Mouse (Mus musculus) hematopoietic stem cell, adult 5-6 weeks (primary cell): ENCODE data around the gene Gpx4. TPM values are rescaled to one million over a fixed set of nuclear protein-coding genes. Genes with fewer than 3 reads are reported as not detected.

Experiments
- ATAC-seq, 2 experiments: fragments of 125-278 bp in 1 of 2; replicated peaks in 1 of 2; 2 replicates each; pipeline ENCODE4 v1.8.0; 2016 to 2017; ENCODE audit warnings: inconsistent platforms in 2 of 2, mild to moderate bottlenecking in 2 of 2, moderate number of reproducible peaks in 2 of 2, low read depth in 1 of 2, moderate TSS enrichment in 1 of 2; ENCODE audit not compliant: low FRiP score in 2 of 2, poor library complexity in 2 of 2, severe bottlenecking in 2 of 2, insufficient read depth in 1 of 2, low TSS enrichment in 1 of 2
- total RNA-seq: library from RNA; stranded (forward); fragments of 172-1452, 232-1000 nt; gene quantifications from 2 replicates; pipeline ENCODE4 v1.2.3, GENCODE M21; 2017

The Gpx4 gene
- total RNA-seq, 1 experiment from 2014 or later: 306 TPM

DNA sequence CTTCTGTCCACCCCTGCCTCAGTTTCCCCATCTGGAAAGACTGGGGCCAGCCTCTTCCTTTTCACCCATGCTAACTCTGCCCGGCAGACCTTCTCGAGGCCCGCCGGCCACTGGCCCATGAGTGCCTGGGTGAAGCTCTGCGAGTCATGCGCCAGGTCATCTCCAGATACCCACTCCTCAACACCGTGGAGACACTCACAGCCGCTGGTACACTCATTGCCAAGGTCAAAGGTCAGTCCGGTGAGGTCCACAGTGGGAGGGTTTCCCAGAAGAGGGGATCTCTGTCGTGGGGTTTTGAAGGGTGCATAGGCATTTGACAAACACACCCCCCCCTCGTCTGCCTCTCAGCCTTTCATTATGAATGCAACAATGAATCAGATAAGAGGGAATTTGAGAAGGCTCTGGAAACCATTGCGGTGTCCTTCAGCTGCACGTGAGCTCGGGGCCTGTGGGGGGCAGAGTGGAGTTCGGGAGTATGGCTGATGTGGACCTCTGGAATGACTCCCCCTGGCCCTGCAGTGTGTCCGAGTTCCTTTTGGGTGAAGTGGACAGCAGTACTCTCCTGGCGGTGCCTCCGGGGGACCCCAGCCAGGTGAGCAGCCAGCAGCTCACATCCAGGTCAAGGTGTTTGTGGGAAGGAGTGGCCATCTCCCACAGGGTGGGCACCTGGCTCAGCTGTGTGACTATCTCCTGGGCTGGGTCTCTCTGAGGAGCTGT is 26.2 kb upstream of the Gpx4 start:
- ATAC-seq: no peak

- no peak for ATAC-seq
These were observed 25.7 kb upstream of the Gpx4 start for GRCm38 (mm10) chr10:80021320-80021641.

DNA sequence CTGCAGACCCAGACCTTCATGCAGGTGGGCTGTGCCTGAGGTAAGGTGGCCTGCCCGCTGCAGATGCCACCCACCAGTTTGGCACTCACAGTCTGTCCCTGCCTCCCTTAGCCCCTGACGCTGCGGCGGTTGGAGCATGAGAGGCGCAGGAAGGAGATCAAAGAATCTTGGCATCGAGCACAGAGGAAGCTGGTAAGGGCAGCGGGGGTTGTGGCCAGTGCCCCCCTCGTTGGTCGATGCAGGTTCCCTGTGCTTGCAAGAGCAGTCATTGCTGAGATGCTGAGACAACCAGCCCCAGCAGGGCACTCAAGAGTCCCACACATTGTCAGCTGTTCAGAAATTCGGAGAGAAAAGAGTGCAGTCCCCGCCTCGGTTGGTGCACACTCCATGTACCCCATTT is 24.8 kb upstream of the Gpx4 start:
- peak; percentile 33 to 55 for ATAC-seq

DNA sequence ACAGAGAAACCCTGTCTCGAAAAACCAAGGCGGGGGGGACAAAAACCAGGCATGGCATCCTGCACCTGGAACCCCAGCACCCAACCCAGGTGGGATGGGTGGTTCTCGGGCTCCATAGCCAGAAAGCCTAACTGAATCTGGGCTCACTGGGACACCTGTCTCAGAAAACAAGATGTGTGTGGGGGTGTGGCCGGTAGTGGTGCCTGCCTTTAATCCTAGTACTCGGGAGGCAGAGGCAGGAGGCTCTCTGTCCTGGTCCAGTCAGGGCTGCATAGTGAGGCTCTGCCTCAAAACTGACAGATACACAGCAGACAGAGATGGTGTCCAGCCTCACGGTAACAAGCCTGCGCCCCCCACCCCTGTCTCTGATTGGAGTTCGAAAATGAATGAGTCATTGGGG is 24.2 kb upstream of the Gpx4 start:
- no peak for ATAC-seq

DNA sequence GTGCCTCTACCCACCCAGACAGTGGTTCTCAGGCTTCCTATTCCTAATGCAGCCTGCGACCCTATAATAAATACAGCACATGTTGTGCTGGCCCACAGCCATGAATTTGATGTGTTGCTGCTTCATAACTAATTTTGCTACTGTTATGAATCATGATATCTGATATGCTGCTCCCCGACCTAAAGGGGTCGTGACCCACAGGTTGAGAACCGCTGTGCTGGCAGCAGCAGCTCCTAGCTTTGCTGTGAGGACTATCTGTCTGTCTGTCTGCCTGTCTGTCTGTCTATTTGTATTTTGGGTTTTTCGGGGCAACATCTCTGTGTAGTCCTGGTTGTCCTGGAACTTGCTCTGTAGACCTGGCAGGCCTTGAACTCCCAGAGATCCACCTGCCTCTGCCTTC is 23.2 kb upstream of the Gpx4 start:
- ATAC-seq: no peak

DNA sequence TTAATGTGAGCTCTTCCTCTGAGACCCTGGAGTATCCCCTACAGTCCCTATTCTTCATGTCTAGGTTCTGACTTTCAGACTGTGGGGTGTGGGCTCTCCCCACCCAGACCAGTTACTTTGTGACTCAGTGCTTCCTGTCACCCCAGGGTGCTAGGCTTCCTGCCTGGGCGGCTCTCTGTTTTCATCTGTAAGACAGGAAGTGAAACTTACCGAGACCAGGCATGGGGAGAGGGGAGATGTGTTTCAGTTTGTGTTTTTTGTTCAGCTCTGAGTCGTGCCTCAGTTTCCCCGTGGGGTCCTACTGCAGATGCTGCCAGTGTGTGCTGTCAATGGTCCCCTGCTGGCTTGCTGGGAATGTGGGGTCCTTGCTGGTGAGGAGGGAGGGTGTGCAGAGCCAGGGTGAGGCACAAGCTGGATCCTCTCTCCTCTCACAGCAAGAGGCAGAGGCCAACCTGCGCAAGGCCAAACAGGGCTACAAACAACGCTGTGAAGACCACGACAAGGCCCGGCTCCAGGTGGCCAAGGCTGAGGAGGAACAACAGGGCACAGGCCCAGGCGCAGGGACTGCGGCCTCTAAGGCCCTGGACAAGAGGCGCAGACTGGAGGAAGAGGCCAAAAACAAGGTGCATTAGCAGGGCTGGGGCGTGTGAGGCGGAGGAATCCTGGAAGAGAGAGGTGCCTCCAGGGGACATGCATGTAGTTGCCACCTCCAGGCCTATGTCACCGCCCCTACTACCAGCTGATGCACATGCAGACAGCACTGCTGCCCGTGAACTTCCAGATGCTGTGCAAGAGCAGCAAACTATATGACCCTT is 22.5 kb upstream of the Gpx4 start:
- peak in 1 of 2 experiments; percentile 26; a peak in 1 of 4 replicates for ATAC-seq

GRCm38 (mm10) chr10:80025044-80025347 is 22.0 kb upstream of the Gpx4 start:
- no peak for ATAC-seq

- no peak for ATAC-seq
These were observed 21.5 kb upstream of the Gpx4 start for GRCm38 (mm10) chr10:80025463-80025862.

DNA sequence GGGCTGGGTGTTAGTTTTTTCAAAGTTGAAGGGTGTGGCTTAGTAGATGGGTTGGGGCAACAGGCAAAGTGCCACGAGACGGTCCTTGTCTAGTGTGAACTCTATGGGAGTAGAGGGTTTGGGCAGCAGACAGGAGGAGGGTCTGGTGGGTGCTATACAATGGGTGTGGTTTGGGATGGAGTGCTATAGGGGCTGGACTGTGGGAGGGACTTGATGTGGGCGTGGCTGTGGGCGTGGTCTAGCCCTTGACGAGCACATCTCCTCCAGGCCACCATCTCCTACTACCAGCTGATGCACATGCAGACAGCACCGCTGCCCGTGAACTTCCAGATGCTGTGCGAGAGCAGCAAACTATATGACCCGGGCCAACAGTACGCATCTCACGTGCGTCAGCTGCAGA is 21.1 kb upstream of the Gpx4 start:
- no peak for ATAC-seq

DNA sequence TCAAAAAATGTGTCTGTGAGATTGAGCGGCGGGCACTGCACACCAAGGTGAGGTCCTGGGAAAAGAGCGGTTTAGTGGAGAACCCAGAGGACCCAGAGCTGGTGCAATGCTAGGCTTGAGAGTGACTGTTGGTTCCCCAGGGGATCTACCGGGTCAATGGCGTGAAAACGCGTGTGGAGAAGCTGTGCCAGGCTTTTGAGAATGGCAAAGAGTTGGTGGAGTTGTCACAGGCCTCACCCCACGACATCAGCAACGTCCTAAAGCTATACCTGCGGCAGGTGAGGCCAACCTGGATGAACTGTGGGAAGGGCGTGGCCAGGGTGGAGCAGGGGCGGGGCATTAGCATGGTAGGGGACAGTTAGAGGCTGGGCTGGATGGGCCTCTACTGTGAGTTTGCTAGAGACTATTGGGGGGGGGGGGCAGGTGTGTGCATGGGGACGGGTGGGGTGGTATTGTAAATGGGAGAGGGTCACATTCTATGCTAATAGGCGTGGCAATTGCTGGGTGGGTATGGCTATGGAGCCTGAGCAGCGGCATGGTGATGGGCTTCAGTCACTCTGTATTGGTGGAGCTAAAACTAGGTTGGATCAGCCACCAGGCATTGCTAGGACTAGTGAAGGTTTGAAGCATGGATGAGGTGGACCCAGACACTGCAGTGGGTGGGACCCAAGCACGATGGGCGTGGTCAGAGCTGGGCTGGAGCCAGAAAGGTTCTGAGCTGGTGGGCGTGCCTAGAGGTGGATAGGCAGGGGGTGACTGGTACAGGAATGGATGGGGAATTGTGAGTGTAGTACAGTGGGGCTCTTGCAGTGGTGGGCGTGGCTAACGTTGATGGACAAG is 19.1 kb upstream of the Gpx4 start:
- no peak for ATAC-seq

DNA sequence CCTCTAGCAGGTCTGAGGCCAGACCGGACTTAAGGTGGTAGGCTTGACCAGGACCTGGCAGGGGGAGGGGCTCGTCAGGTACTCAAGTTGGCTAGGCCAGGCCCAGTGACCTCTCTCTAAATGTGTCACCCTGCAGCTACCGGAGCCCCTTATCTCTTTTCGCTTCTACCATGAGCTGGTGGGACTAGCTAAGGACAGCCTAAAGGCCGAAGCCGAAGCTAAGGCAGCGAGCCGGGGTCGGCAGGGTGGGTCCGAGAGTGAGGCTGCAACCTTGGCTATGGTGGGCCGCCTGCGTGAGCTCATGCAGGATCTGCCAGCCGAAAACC is 18.5 kb upstream of the Gpx4 start:
- ATAC-seq: no peak

- ATAC-seq: 0 out of 4 replicates have a peak, but pooled peaks of 1 of the 2 experiments have one; percentile 2
These were observed 16.8 kb upstream of the Gpx4 start for GRCm38 (mm10) chr10:80030191-80030590.

DNA sequence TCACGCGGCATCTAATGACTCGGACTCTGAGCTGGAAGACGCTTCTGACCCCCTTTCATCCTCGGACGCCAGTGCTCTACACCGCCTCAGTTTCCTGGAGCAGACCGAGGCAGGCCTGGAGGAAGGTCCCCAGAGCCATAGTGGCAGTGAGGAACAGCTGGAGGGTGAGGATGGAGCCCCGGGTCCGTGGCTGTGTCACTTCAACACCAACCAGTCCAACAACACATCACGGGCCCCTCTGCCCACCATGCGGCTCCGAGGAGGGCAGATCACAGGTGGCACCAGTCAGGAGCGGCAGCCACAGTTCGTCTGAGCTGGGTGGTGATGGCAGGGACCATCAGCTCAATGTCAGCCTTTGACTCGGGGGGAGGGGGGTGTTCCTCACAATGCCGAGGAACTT is 16.2 kb upstream of the Gpx4 start:
- ATAC-seq: no peak

- ATAC-seq: peak; percentile 37 to 56
These were observed 14.0 kb upstream of the Gpx4 start for GRCm38 (mm10) chr10:80032799-80033480.

DNA sequence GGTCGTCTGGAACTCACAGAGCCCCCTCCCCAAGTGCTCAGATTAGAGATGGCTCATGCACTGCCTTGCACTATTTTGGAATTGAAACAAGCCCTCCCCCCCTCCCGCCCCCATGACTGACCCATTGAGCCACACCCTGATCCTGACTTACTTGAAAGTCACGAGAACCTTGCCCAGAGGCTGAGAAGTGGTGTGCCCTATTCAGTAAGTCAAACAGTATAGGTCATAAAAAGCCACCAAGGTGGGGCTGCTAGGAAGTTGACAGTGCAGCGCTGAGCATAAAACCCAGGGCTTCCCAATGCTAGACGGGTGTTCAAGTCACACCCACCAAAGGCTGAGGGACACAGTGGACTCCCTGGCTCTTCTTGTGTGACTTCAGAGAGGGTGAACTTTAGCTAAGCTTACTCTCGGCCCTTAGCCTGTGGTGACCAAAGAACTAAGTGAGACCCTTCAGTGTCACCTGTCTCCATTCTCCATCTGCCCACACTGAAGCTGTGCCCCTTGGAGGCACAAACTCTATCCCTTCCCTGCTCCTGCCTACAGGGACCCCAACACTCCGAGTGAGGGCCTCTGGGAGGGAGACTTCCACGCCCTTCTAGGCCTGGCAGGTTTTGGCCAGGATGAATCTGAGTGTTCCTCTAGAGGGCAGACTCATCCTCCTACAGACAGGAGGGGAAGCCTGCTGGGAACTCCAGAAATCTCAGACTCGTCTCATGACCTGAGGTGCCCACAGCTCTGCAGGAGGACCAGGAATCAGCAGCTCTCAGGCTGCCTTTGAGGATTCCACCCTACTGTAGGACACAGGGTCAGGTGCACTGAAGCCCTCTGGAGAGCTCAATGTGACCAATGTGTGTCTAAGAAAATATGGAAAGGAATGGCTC is 13.2 kb upstream of the Gpx4 start:
- peak in 1 of 2 experiments; percentile 25; a peak in 1 of 4 replicates for ATAC-seq

DNA sequence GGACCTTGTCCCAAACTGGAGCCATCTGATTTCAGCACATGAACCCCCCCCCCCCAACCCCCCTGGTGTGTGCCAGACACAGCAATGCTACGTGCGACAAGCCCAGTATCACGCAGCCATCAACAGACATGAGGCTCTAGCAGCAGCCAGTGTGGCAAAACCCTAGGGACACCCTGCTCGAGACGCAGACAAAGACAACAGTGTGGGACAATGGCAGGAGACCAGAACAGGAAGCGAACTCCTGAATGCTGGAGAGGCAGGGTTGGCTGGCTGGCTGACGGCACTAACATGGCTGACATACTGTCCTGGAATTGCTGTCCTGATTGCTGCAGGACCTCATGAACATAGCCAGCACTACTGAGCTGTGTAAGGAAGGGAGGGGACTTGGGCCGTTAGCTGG is 11.8 kb upstream of the Gpx4 start:
- ATAC-seq: no peak

GRCm38 (mm10) chr10:80035686-80036085 is 11.3 kb upstream of the Gpx4 start:
- ATAC-seq: no peak
